Mouse (Mus musculus) heart, postnatal 0 days (tissue): ENCODE data around the gene Dock1.

Source experiments
- CTCF ChIP-seq: IDR thresholded peaks from 2 replicates; pipeline ENCODE4 v1.5.1; 2016; ENCODE audit warnings: antibody characterized with exemption, control low read depth, low read depth
- EP300 ChIP-seq: IDR thresholded peaks from 2 replicates; pipeline ENCODE4 v1.6.1; 2016; ENCODE audit warnings: antibody characterized with exemption, low read depth

GRCm38 (mm10) chr7:134729348-134729747, 58.9 kb downstream of the Dock1 start:
- TF ChIP-seq CTCF (no peak), EP300 (no peak)
